In the genomic region with DNA sequence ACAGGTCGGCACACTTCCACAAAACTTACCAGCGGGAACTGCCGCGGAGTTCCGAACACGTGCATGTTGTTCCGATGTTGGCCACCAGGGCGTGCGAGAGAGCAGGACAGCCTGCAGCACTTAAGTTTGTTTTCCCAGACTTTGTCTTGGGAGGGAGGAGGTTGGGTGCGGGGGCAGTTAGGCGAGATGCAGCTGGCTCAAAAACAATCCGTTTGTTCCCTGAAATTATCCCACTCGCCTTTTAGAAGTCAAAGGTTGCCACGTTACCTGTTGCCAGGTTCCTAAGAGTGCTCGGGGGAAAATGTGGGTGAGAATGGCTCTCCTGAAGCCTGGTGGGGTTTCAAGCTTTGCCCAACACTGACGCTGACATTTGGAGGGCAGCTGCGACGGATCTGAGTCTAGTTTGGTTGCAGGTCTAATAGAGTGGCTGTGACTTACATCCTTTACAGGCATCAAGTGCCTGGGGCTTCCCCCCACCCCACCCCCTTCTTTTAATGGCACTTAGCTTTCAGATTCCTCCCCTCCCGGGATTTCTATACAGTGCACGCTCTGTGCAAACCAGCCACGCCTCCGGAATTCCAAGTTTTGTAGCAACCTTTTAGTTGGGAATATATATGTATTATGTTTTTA, we compare ENCODE assay signal across 8 mouse cellular contexts.
DNase-seq lines count a peak whose midpoint lies in the region; ATAC-seq and TF ChIP-seq lines count a peak whose summit lies in the region.

No protein-coding gene starts in this region.

- no peaks in the 10 kb centered on the region for H3K4me1 ChIP-seq in hindbrain, postnatal 0 days (ENCODE audit: insufficient read depth, low read length)

- H3K27me3 ChIP-seq in Patski: no peaks in the 10 kb centered on the region
- no peaks in the 10 kb centered on the region for H3K27me3 ChIP-seq in hindbrain, postnatal 0 days (ENCODE audit: insufficient read depth, low read length)

- H3K27ac ChIP-seq in gastrocnemius, adult 2 months: peak overlapping the region; percentile 86
- peak overlapping the region; percentile 56; the same call in 1 of the 2 replicates for H3K27ac ChIP-seq in hindbrain, postnatal 0 days
- H3K27ac ChIP-seq in macrophage: peak overlapping the region; percentile 37

- TF ChIP-seq CTCF in Patski (IDR thresholded peaks at IDR 0.05): peak; percentile 97
- TF ChIP-seq CTCF in gastrocnemius, adult 2 months (IDR thresholded peaks at IDR 0.05): peak; percentile 96
- TF ChIP-seq CTCF in hindbrain, postnatal 0 days (IDR thresholded peaks at IDR 0.05; ENCODE audit: low read depth): peak; percentile 99

- H3K9me3 ChIP-seq in hindbrain, postnatal 0 days (ENCODE audit: low read length): no peaks in the 10 kb centered on the region

- CTCF ChIA-PET in Patski (lab: Charles Lee): interaction anchor here (0.8 to 1.5 kb wide), 6 partner anchors 10 to 93 kb away, joined by 3 to 4 read pairs (median 3); no protein-coding TSS in a partner anchor

- no peak for DNase-seq in Patski (ENCODE audit: low read depth, low spot score)
- DNase-seq in cerebellum, postnatal 36 days: peak; percentile 76 to 82
- peak; percentile 91 for DNase-seq in gastrocnemius, adult 2 months
- peak; percentile 89 for DNase-seq in hindbrain, postnatal 0 days (ENCODE audit: low spot score)
- DNase-seq in left cerebral cortex, adult 18-20 months (ENCODE audit: low spot score in 2 of 2): peak; percentile 90 to 93
- DNase-seq in retina, postnatal 7 days (ENCODE audit: low read depth, low spot score): peak; percentile 53
- DNase-seq in urinary bladder, adult 18-20 months (ENCODE audit: low spot score in 2 of 2): peak; percentile 86 to 94

- peak overlapping the region; percentile 64 for H3K4me2 ChIP-seq in hindbrain, postnatal 0 days (ENCODE audit: low read depth, low read length)

- under 1% methylated on average over 22 of the region's 22 CpGs for WGBS in hindbrain, postnatal 0 days
- WGBS in macrophage (ENCODE audit: missing documents): 0% methylated on average over 21 of the region's 22 CpGs

- no peaks in the 10 kb centered on the region for H3K79me2 ChIP-seq in macrophage (ENCODE audit: inconsistent target)

- H3K36me3 ChIP-seq in hindbrain, postnatal 0 days (ENCODE audit: insufficient read depth, low read length): no peaks in the 10 kb centered on the region
- no peaks in the 10 kb centered on the region for H3K36me3 ChIP-seq in macrophage (ENCODE audit: inconsistent target)

- 0 out of 2 replicates have a peak overlapping the region, but pooled peaks have one; percentile 24 for H3K9ac ChIP-seq in hindbrain, postnatal 0 days (replicated peaks; ENCODE audit: low read length)

- peak; percentile 73 for ATAC-seq in Patski
- peak; percentile 80 for ATAC-seq in hindbrain, postnatal 0 days

- intact Hi-C loops in gastrocnemius, adult 2 months (cut with DNase I): loop anchor here (1.0 to 5.0 kb wide), 2 partner anchors 97 to 213 kb away; a partner anchor contains a TSS

- POLR2A ChIA-PET in Patski (lab: Charles Lee): interaction anchor here (1.0 to 2.6 kb wide), 6 partner anchors 16 to 99 kb away, joined by 3 to 17 read pairs (median 6); a partner anchor contains a TSS

- in situ Hi-C loops in Patski (cut with MboI; ENCODE audit: low pct_unique_long_range_greater_than_20kb): no loop called here

- peak overlapping the region; percentile 79 for H3K4me3 ChIP-seq in gastrocnemius, adult 2 months
- peak overlapping the region; percentile 27 for H3K4me3 ChIP-seq in hindbrain, postnatal 0 days (ENCODE audit: low read length)
- peak overlapping the region; percentile 37 for H3K4me3 ChIP-seq in macrophage (ENCODE audit: inconsistent target)

Comparison
In these comparisons a context has a peak if more than half of its experiments do, and no peak if none do; other contexts are left out.
1. H3K4me3 ChIP-seq: peak in every context shown above with its lines; median percentile 79 in gastrocnemius, adult 2 months; 37 in macrophage; 27 in hindbrain, postnatal 0 days.